Mouse (Mus musculus) testis, adult 2 months (tissue): ENCODE data around the gene Klra3.

Source experiments
- CTCF ChIP-seq: fragments of 200-500 bp; IDR thresholded peaks from 2 replicates; pipeline ENCODE4 v1.5.1; 2012; ENCODE audit warnings: low read depth, mild to moderate bottlenecking, inconsistent platforms, low read length, moderate library complexity; ENCODE audit not compliant: control insufficient read depth, insufficient read depth, insufficient replicate concordance
- POLR2A ChIP-seq: fragments of 200-500 bp; IDR thresholded peaks from 2 replicates; pipeline ENCODE4 v1.6.1; 2012; ENCODE audit warnings: low read depth, mild to moderate bottlenecking, inconsistent platforms, low read length, moderate library complexity; ENCODE audit not compliant: control insufficient read depth

- no peak for TF ChIP-seq CTCF
- TF ChIP-seq POLR2A = no peak
Measured at GRCm38 (mm10) chr6:130385803-130386202, 48.4 kb upstream of the Klra3 start.
